Comparison of ENCODE assay signal across 11 mouse cellular contexts in genomic region chr6:92413982-92414381, GRCm38 (mm10).
DNase-seq lines count a peak whose midpoint lies in the region; ATAC-seq lines count a peak whose summit lies in the region.
"Had no signal": no experiment of that assay in that cellular context is flagged by ENCODE, and none has a peak within 500 bp of the region (broad histone marks: within the 10 kb centered on the region; RNA-seq: fewer than 3 reads in every experiment).

No protein-coding gene starts in this region.

- H3K36me3 ChIP-seq in forebrain, embryonic 13.5 days (ENCODE audit: poor library complexity, severe bottlenecking): peaks cover 8% of the 10 kb centered on the region; the same call in 1 of the 2 replicates
- no peaks in the 10 kb centered on the region for H3K36me3 ChIP-seq in forebrain, embryonic 11.5 days (ENCODE audit: control insufficient read depth, insufficient read depth, low read length)
- peaks cover 51% of the 10 kb centered on the region for H3K36me3 ChIP-seq in neural tube, embryonic 13.5 days
- H3K36me3 ChIP-seq in midbrain, embryonic 12.5 days: peaks cover 17% of the 10 kb centered on the region
- H3K36me3 ChIP-seq: liver, embryonic 15.5 days had no signal

- no peak for DNase-seq in forebrain, embryonic 11.5 days (ENCODE audit: low spot score)
- DNase-seq in neural tube, embryonic 10.5 days (ENCODE audit: extremely low spot score, low spot score): no peak
- DNase-seq in frontal cortex, postnatal 14 days (ENCODE audit: low spot score in 2 of 2): no peak
- DNase-seq in adrenal gland, postnatal 36 days: no peak
- no peak for DNase-seq in left cerebral cortex, postnatal 25 days (ENCODE audit: low spot score in 2 of 2)
- DNase-seq: right cerebral cortex, adult 18-20 months; thymus, adult 18-20 months had no signal

- intact Hi-C loops in left cerebral cortex, postnatal 25 days (cut with DNase I): no loop called here

- 0 out of 2 replicates have a peak overlapping the region, but pooled peaks have one; percentile 4 for H3K27ac ChIP-seq in forebrain, embryonic 13.5 days
- no peak overlapping the region for H3K27ac ChIP-seq in forebrain, embryonic 11.5 days (ENCODE audit: low read depth, low read length)
- H3K27ac ChIP-seq in neural tube, embryonic 13.5 days (replicated peaks): peak overlapping the region; percentile 64
- peak overlapping the region; percentile 59; the same call in 1 of the 2 replicates for H3K27ac ChIP-seq in midbrain, embryonic 12.5 days (replicated peaks)
- H3K27ac ChIP-seq: liver, embryonic 15.5 days had no signal

- no peak overlapping the region for H3K4me3 ChIP-seq in forebrain, embryonic 13.5 days
- no peak overlapping the region for H3K4me3 ChIP-seq in forebrain, embryonic 11.5 days (ENCODE audit: low read depth, low read length)
- H3K4me3 ChIP-seq in neural tube, embryonic 13.5 days: no peak overlapping the region
- H3K4me3 ChIP-seq in midbrain, embryonic 12.5 days: no peak overlapping the region
- H3K4me3 ChIP-seq: liver, embryonic 15.5 days had no signal

- no peaks in the 10 kb centered on the region for H3K27me3 ChIP-seq in forebrain, embryonic 13.5 days
- H3K27me3 ChIP-seq in forebrain, embryonic 11.5 days (ENCODE audit: control insufficient read depth, insufficient read depth, low read length): no peaks in the 10 kb centered on the region
- H3K27me3 ChIP-seq in neural tube, embryonic 13.5 days: no peaks in the 10 kb centered on the region
- no peaks in the 10 kb centered on the region for H3K27me3 ChIP-seq in midbrain, embryonic 12.5 days
- H3K27me3 ChIP-seq: liver, embryonic 15.5 days had no signal

- 70% methylated on average over 1 of the region's 1 CpGs for WGBS in forebrain, embryonic 13.5 days
- 82% methylated on average over 1 of the region's 1 CpGs for WGBS in forebrain, embryonic 11.5 days
- 67% methylated on average over 1 of the region's 1 CpGs for WGBS in neural tube, embryonic 13.5 days
- 72% methylated on average over 1 of the region's 1 CpGs for WGBS in midbrain, embryonic 12.5 days

- no peak overlapping the region for H3K4me2 ChIP-seq in forebrain, embryonic 13.5 days
- no peak overlapping the region for H3K4me2 ChIP-seq in forebrain, embryonic 11.5 days (ENCODE audit: low read depth, low read length, severe bottlenecking)
- H3K4me2 ChIP-seq in neural tube, embryonic 13.5 days: no peak overlapping the region
- H3K4me2 ChIP-seq in midbrain, embryonic 12.5 days (replicated peaks): no peak overlapping the region
- H3K4me2 ChIP-seq: liver, embryonic 15.5 days had no signal

- no peaks in the 10 kb centered on the region for H3K9me3 ChIP-seq in forebrain, embryonic 13.5 days (replicated peaks)
- H3K9me3 ChIP-seq in forebrain, embryonic 11.5 days (ENCODE audit: control insufficient read depth, low read length): no peaks in the 10 kb centered on the region
- no peaks in the 10 kb centered on the region for H3K9me3 ChIP-seq in neural tube, embryonic 13.5 days
- H3K9me3 ChIP-seq in midbrain, embryonic 12.5 days: no peaks in the 10 kb centered on the region
- H3K9me3 ChIP-seq: liver, embryonic 15.5 days had no signal

- peaks cover 20% of the 10 kb centered on the region for H3K4me1 ChIP-seq in forebrain, embryonic 13.5 days
- no peaks in the 10 kb centered on the region for H3K4me1 ChIP-seq in forebrain, embryonic 11.5 days (replicated peaks; ENCODE audit: control insufficient read depth, insufficient read depth, low read length)
- peaks cover 22% of the 10 kb centered on the region for H3K4me1 ChIP-seq in neural tube, embryonic 13.5 days (replicated peaks)
- H3K4me1 ChIP-seq in midbrain, embryonic 12.5 days: peaks cover 16% of the 10 kb centered on the region
- H3K4me1 ChIP-seq: liver, embryonic 15.5 days had no signal

- H3K9ac ChIP-seq in forebrain, embryonic 13.5 days: no peak overlapping the region
- no peak overlapping the region for H3K9ac ChIP-seq in forebrain, embryonic 11.5 days (ENCODE audit: low read length)
- H3K9ac ChIP-seq in neural tube, embryonic 13.5 days: 0 out of 2 replicates have a peak overlapping the region, but pooled peaks have one; percentile 38
- no peak overlapping the region for H3K9ac ChIP-seq in midbrain, embryonic 12.5 days (replicated peaks)
- H3K9ac ChIP-seq: liver, embryonic 15.5 days had no signal

- ATAC-seq in forebrain, embryonic 13.5 days: no peak
- no peak for ATAC-seq in forebrain, embryonic 11.5 days (replicated peaks; ENCODE audit: low FRiP score)
- no peak for ATAC-seq in neural tube, embryonic 13.5 days (ENCODE audit: low read depth)
- ATAC-seq in midbrain, embryonic 12.5 days (ENCODE audit: low FRiP score, low read depth): no peak
